Mouse (Mus musculus): ENCODE measurements around the gene Myh14. TPM values are rescaled to one million over a fixed set of nuclear protein-coding genes. Genes with fewer than 3 reads are reported as not detected.

The Myh14 gene
- polyA plus RNA-seq, 1 experiment = not detected

DNA sequence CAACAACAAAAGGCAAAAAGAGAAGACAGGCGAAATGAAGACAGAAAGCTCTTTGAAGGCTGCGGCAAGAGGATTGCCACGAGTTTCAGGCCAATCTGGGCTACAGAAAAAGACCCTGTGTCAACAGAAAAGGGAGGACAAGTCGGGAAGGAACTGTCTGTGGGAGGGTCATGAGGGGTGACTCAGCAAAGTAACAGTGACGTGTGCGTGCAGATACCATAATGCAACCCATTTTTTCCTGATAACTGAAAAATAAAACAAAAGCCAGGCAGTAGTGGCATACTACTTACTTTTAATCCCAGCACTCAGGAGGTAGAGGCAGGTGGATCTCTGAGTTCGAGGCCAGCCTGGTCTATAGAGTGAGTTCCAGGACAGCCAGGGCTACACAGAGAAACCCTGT, 27.3 kb upstream of the Myh14 start:
- TF ChIP-seq POLR2A (IDR thresholded peaks at IDR 0.05; ENCODE audit: insufficient read depth, low read depth, low read length) (no peak), CTCF (IDR thresholded peaks at IDR 0.05; ENCODE audit: insufficient read depth, low read depth, low read length) (no peak)
- no peak overlapping the region for H3K27ac ChIP-seq (ENCODE audit: insufficient read depth, low read depth, low read length)
- WGBS = 63% methylated on average over 7 of the region's 7 CpGs
- peaks cover 12% of the 10 kb centered on the region for H3K4me1 ChIP-seq (ENCODE audit: control insufficient read depth, insufficient read depth, low read length)
- H3K4me3 ChIP-seq (ENCODE audit: insufficient read depth, low read depth, low read length) = no peak overlapping the region

DNA sequence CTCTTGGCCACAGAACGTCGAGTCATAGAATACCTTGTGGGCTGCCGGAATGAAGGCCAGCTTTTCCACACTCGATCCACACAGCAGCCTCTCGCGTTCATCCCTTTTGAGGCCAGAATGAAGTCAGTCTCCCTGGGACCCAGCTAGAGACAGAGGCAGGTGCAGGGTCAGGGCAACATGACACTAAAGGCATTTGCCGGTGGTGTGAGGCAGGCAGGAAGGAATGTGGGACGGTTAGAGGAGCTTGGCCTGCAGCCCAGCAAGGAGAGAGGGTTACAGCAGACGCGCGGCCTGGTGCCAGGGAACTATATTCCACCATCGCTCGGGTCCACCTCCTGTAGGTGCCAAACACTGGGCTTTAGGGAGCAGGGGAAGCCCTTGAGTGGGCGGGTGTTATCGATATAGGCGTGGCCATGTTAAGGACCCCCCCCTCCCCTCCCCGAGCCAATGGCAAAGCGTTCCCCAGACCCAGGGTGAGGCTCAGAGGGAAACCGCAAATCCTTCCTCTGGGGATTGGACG, 26.6 kb upstream of the Myh14 start:
- no peak for TF ChIP-seq CTCF (IDR thresholded peaks at IDR 0.05; ENCODE audit: insufficient read depth, low read depth, low read length)
- no peak for TF ChIP-seq POLR2A (IDR thresholded peaks at IDR 0.05; ENCODE audit: insufficient read depth, low read depth, low read length)
- H3K27ac ChIP-seq (ENCODE audit: insufficient read depth, low read depth, low read length) = no peak overlapping the region
- WGBS = 32% methylated on average over 20 of the region's 20 CpGs
- H3K4me1 ChIP-seq (ENCODE audit: control insufficient read depth, insufficient read depth, low read length) = peaks cover 12% of the 10 kb centered on the region
- H3K4me3 ChIP-seq (ENCODE audit: insufficient read depth, low read depth, low read length) = no peak overlapping the region

DNA sequence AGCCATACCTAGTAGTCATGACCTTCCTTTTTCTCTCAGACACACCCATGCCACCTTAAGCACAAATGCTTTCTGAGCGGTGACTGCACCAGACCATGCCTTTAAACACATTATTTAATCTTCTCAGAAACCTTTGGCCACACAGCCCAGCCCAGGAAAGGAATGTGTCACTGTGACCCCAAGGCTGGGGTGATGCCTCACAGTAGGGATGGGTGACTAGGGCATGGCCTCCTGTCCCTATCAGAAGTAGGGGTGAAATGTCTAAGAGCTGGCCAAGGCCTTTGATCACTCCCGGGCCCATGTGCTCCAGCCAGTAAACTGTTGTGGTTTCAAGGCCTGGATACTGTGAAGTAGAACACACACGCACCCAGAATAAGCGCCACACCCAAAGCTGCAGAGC, 24.6 kb upstream of the Myh14 start:
- Histone ChIP-seq H3K4me1 (ENCODE audit: control insufficient read depth, insufficient read depth, low read length) (peaks cover 12% of the 10 kb centered on the region), H3K27ac (ENCODE audit: insufficient read depth, low read depth, low read length) (no peak overlapping the region), H3K4me3 (ENCODE audit: insufficient read depth, low read depth, low read length) (no peak overlapping the region)
- WGBS = 96% methylated on average over 4 of the region's 4 CpGs
- TF ChIP-seq POLR2A (IDR thresholded peaks at IDR 0.05; ENCODE audit: insufficient read depth, low read depth, low read length) (no peak), CTCF (IDR thresholded peaks at IDR 0.05; ENCODE audit: insufficient read depth, low read depth, low read length) (no peak)

DNA sequence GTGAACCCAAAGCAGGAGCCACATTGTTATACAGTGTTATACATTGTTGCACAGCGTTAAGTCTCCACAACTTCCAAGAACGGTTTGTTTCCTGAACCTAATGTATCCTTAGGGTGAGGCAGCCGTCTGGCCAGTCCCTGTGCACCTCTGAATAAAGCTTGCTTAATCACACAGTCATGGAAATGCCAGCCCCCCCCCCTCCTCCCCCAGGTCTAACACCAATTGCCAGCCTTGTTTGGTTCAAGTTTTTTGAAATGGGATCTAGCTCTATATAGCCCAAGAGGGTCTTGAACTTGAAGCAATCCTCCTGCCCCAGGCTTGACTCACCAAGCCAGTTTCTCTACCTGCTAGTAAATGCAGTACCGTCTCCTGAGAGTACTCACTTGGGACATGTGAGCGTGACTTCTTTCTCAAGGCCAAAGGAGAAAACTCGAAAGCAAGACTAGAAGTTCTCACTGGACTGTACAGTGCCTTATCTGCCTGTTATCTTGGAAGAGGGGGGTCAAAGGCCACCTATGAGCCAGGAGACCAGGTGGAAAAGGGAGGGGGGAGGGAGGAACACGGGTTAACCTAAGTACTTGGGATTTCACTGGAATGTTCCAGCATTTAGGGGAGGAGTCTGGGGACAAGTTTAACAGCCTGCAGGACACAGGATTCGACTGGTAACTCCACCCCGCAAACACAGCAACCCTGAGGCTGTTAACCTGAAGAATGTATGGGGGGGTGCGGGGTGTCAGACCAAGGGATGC, 23.0 kb upstream of the Myh14 start:
- H3K4me3 ChIP-seq (ENCODE audit: insufficient read depth, low read depth, low read length) = no peak overlapping the region
- H3K27ac ChIP-seq (ENCODE audit: insufficient read depth, low read depth, low read length) = no peak overlapping the region
- no peak for TF ChIP-seq POLR2A (IDR thresholded peaks at IDR 0.05; ENCODE audit: insufficient read depth, low read depth, low read length)
- no peak for TF ChIP-seq CTCF (IDR thresholded peaks at IDR 0.05; ENCODE audit: insufficient read depth, low read depth, low read length)
- 79% methylated on average over 10 of the region's 10 CpGs for WGBS
- peaks cover 12% of the 10 kb centered on the region for H3K4me1 ChIP-seq (ENCODE audit: control insufficient read depth, insufficient read depth, low read length)

DNA sequence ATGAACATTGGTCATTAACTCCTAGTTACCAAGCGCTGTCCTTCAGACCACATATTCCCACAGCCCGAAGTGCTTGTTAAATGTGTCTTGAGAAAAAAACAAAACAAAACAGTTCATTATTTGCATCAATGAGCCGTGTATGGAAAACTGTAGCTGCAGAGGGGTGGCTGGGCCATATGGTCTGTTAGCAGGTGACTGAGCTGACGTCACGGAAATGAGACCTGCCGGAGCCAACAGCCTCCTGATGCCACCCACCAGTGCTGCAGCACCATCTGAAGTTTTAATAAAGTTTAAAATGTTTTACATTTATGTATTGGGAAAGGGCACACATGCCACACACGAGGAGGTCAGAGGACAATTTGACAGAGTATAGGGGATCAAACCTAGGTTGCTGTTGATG, 18.7 kb upstream of the Myh14 start:
- H3K4me3 ChIP-seq (ENCODE audit: insufficient read depth, low read depth, low read length) = no peak overlapping the region
- H3K27ac ChIP-seq (ENCODE audit: insufficient read depth, low read depth, low read length) = no peak overlapping the region
- TF ChIP-seq CTCF (IDR thresholded peaks at IDR 0.05; ENCODE audit: insufficient read depth, low read depth, low read length) = no peak
- TF ChIP-seq POLR2A (IDR thresholded peaks at IDR 0.05; ENCODE audit: insufficient read depth, low read depth, low read length) = no peak
- H3K4me1 ChIP-seq (ENCODE audit: control insufficient read depth, insufficient read depth, low read length) = no peaks in the 10 kb centered on the region
- 89% methylated on average over 7 of the region's 7 CpGs for WGBS

DNA sequence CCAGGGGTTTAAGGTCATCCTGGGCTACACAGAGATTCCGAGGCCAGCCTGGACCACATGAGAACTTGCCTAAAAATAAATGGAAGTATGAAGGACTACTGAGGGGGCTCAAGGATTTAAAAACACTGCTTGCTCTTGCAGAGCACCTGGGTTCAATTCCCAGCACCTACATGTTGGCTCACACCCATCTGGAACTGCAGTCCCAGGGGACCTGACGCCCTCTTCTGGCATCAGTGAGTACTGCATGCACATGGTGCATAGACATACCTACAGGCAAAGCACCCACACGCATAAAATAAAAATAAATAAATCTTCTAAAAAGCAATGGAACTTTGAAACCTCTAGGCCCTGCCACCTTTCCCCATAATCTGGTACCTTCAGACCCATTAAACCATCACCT, 18.2 kb upstream of the Myh14 start:
- Histone ChIP-seq H3K27ac (ENCODE audit: insufficient read depth, low read depth, low read length) (no peak overlapping the region), H3K4me3 (ENCODE audit: insufficient read depth, low read depth, low read length) (no peak overlapping the region), H3K4me1 (ENCODE audit: control insufficient read depth, insufficient read depth, low read length) (no peaks in the 10 kb centered on the region)
- TF ChIP-seq CTCF (IDR thresholded peaks at IDR 0.05; ENCODE audit: insufficient read depth, low read depth, low read length) (no peak), POLR2A (IDR thresholded peaks at IDR 0.05; ENCODE audit: insufficient read depth, low read depth, low read length) (no peak)
- WGBS = 73% methylated on average over 3 of the region's 3 CpGs

DNA sequence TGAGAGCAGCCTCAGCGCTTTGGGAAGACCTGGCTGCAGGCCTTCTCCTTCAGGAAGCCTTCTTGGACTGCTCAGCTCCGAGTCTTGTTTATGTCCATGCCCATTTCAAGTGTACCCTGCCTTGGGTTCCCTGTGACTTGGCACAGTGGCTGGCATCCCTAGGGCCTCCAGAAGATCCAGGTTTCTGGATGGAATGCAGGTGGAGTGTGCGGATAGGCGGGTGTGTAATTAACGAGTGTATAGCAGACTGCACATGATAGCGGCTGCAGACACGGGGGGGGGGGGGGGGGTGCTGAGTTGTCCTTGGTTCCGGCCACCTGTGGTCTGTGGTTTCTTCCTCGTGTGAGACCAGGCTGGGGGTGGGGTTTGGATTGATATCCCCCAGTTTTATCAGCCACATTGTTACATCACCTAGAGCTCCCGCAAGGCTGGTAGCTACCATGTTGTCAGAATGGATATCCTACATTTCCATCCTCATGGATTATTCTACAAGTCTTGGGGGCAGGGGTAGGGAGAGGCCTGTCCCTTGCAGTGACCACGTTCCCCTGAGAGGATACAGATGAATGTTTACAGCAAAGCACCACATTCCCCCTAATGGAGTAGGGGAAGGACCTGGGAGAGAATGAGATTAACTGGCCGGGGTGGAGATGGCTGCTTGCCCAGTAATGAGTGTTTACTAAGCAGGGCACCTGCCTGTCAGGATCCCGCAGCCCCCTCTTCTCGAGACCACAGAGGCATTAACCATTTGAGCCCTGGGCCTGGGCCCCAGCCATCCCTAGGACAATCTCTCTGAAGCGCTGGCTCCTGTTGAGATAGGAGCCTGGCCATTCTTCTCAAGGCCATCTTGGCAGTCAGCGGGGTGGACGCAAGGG, 15.1 kb upstream of the Myh14 start:
- no peaks in the 10 kb centered on the region for H3K4me1 ChIP-seq (ENCODE audit: control insufficient read depth, insufficient read depth, low read length)
- H3K4me3 ChIP-seq (ENCODE audit: insufficient read depth, low read depth, low read length) = no peak overlapping the region
- TF ChIP-seq CTCF (IDR thresholded peaks at IDR 0.05; ENCODE audit: insufficient read depth, low read depth, low read length) (no peak), POLR2A (IDR thresholded peaks at IDR 0.05; ENCODE audit: insufficient read depth, low read depth, low read length) (no peak)
- no peak overlapping the region for H3K27ac ChIP-seq (ENCODE audit: insufficient read depth, low read depth, low read length)
- WGBS = 59% methylated on average over 17 of the region's 17 CpGs

DNA sequence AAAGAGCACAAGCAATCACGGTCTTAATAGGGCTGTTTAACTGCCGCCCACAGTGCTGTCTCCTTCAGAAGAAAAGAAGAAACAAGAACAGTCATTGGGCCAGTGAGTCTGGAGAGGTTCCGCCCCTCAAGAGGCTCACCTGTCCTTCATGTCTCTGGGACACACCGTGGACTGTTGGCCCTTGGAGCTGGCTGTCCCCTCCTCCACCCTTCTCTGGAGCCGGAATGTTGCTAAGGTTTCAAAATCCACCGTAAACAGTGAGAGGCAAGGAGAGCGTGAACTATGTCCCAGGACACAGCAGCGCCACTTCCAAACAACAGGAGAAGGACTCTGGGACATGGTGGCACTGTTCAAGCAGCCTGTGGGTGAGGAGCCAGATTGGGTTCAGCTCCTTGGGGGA, 13.0 kb upstream of the Myh14 start:
- TF ChIP-seq CTCF (IDR thresholded peaks at IDR 0.05; ENCODE audit: insufficient read depth, low read depth, low read length) = no peak
- no peaks in the 10 kb centered on the region for H3K4me1 ChIP-seq (ENCODE audit: control insufficient read depth, insufficient read depth, low read length)
- WGBS = 82% methylated on average over 8 of the region's 8 CpGs

DNA sequence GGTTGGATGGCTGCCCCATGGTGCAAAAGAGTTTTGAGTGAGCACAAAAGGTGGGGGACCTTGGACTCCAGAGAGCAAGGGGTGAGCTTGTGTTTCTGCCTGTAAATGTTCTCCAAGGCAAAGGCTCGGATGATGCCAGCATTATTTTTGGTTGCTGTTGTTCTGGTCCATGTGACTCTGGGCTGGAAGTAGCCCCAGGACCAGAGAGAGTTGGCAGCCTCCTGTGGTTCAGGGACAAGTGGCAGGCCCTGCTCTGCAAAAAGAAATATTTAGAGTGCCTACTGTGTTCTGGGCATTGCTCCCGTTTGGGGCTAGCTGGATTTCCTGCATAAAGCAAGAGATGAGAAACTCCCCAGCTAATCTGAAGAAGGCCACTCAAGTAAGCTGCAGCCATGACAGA, 6.0 kb upstream of the Myh14 start:
- WGBS = 16% methylated on average over 2 of the region's 2 CpGs
- Histone ChIP-seq H3K4me1 (ENCODE audit: control insufficient read depth, insufficient read depth, low read length) (peaks cover 6% of the 10 kb centered on the region; the same call in 1 of the 2 replicates), H3K27ac (ENCODE audit: insufficient read depth, low read depth, low read length) (peak overlapping the region; percentile 63; the same call in 1 of the 2 replicates), H3K4me3 (ENCODE audit: insufficient read depth, low read depth, low read length) (no peak overlapping the region)
- TF ChIP-seq CTCF (IDR thresholded peaks at IDR 0.05; ENCODE audit: insufficient read depth, low read depth, low read length) = no peak
- TF ChIP-seq POLR2A (IDR thresholded peaks at IDR 0.05; ENCODE audit: insufficient read depth, low read depth, low read length) = no peak

More for the DNA sequence above, 13.0 kb upstream of the Myh14 start:
- Histone ChIP-seq H3K4me3 (ENCODE audit: insufficient read depth, low read depth, low read length) (no peak overlapping the region), H3K27ac (ENCODE audit: insufficient read depth, low read depth, low read length) (no peak overlapping the region)

Data from olfactory bulb, adult 2 months (tissue).